Comparison of ENCODE assay signal across 17 mouse cellular contexts in genomic region chr10:72347949-72348663, GRCm38 (mm10).
"Had no signal": no experiment of that assay in that cellular context is flagged by ENCODE, and none has a peak within 500 bp of the region (broad histone marks: within the 10 kb centered on the region; RNA-seq: fewer than 3 reads in every experiment).

No protein-coding gene starts in this region.

- H3K4me2 ChIP-seq: limb, embryonic 12.5 days; liver, embryonic 13.5 days; lung, embryonic 15.5 days; midbrain, embryonic 12.5 days; neural tube, embryonic 13.5 days had no signal

- DNase-seq: kidney, adult 18-20 months; kidney, postnatal 10 days; kidney, postnatal 4 days; liver; liver, embryonic 13.5 days; liver, postnatal 0 days; lung, postnatal 14 days; right cerebral cortex, postnatal 14 days; thymus, adult 18-20 months; thymus, postnatal 14 days had no signal

- ATAC-seq: liver, postnatal 0 days; midbrain, embryonic 16.5 days had no signal

- H3K9ac ChIP-seq: limb, embryonic 12.5 days; liver, embryonic 13.5 days; liver, postnatal 0 days; lung, embryonic 15.5 days; midbrain, embryonic 12.5 days; neural tube, embryonic 13.5 days had no signal

- H3K27ac ChIP-seq: layer of hippocampus, adult 2 months; limb, embryonic 12.5 days; liver, embryonic 13.5 days; lung, embryonic 15.5 days; midbrain, embryonic 12.5 days; neural tube, embryonic 13.5 days had no signal

- H3K4me3 ChIP-seq: layer of hippocampus, adult 2 months; limb, embryonic 12.5 days; liver, embryonic 13.5 days; lung, embryonic 15.5 days; megakaryocyte, embryonic 14.5 days; midbrain, embryonic 12.5 days; neural tube, embryonic 13.5 days had no signal

- H3K9me3 ChIP-seq: limb, embryonic 12.5 days; liver, embryonic 13.5 days; lung, embryonic 15.5 days; midbrain, embryonic 12.5 days; neural tube, embryonic 13.5 days had no signal

- H3K27me3 ChIP-seq: limb, embryonic 12.5 days; liver, embryonic 13.5 days; lung, embryonic 15.5 days; megakaryocyte, embryonic 14.5 days; midbrain, embryonic 12.5 days; neural tube, embryonic 13.5 days had no signal

- H3K36me3 ChIP-seq: limb, embryonic 12.5 days; liver, embryonic 13.5 days; lung, embryonic 15.5 days; midbrain, embryonic 12.5 days; neural tube, embryonic 13.5 days had no signal

- H3K4me1 ChIP-seq: limb, embryonic 12.5 days; liver, embryonic 13.5 days; lung, embryonic 15.5 days; megakaryocyte, embryonic 14.5 days; midbrain, embryonic 12.5 days; neural tube, embryonic 13.5 days had no signal
